Mouse (Mus musculus) thymus, postnatal 14 days (tissue): ENCODE results near the gene Alpk1.

Experiments used
- DNase-seq: peaks from one replicate; pipeline ENCODE4 v3.0.0; 2021

The Alpk1 gene

GRCm38 (mm10) chr3:127743614-127744365 is 36.5 kb downstream of the Alpk1 start:
- no peak for DNase-seq

GRCm38 (mm10) chr3:127741473-127741872 is 38.9 kb downstream of the Alpk1 start:
- peak; percentile 8 for DNase-seq

- DNase-seq = no peak
Observed at GRCm38 (mm10) chr3:127737876-127738275, 42.5 kb downstream of the Alpk1 start.

GRCm38 (mm10) chr3:127735395-127735794 is 44.9 kb downstream of the Alpk1 start:
- no peak for DNase-seq

GRCm38 (mm10) chr3:127729513-127730137 is 50.7 kb downstream of the Alpk1 start:
- DNase-seq = no peak

GRCm38 (mm10) chr3:127728851-127729512 is 51.3 kb downstream of the Alpk1 start:
- DNase-seq = no peak

- no peak for DNase-seq
Observed at GRCm38 (mm10) chr3:127728046-127728445, 52.3 kb downstream of the Alpk1 start.

- DNase-seq = no peak
Observed at GRCm38 (mm10) chr3:127720948-127721347, 59.4 kb downstream of the Alpk1 start.

GRCm38 (mm10) chr3:127720050-127720449 is 60.3 kb downstream of the Alpk1 start:
- DNase-seq = no peak

- no peak for DNase-seq
Observed at GRCm38 (mm10) chr3:127719601-127720000, 60.7 kb downstream of the Alpk1 start.

- DNase-seq = no peak
Observed at GRCm38 (mm10) chr3:127716759-127717158, 63.6 kb downstream of the Alpk1 start.

GRCm38 (mm10) chr3:127713112-127713511 is 67.2 kb downstream of the Alpk1 start:
- DNase-seq = no peak

- no peak for DNase-seq
Observed at GRCm38 (mm10) chr3:127711536-127711935, 68.8 kb downstream of the Alpk1 start.

GRCm38 (mm10) chr3:127707089-127707485 is 73.2 kb downstream of the Alpk1 start:
- DNase-seq = no peak

- no peak for DNase-seq
Observed at GRCm38 (mm10) chr3:127706445-127707088, 73.8 kb downstream of the Alpk1 start.

GRCm38 (mm10) chr3:127705515-127706444 is 74.5 kb downstream of the Alpk1 start:
- DNase-seq = peak; percentile 31

GRCm38 (mm10) chr3:127705139-127705514 is 75.2 kb downstream of the Alpk1 start:
- DNase-seq = no peak

GRCm38 (mm10) chr3:127701196-127701825 is 79.0 kb downstream of the Alpk1 start:
- no peak for DNase-seq

GRCm38 (mm10) chr3:127698636-127699035 is 81.7 kb downstream of the Alpk1 start:
- DNase-seq = no peak

GRCm38 (mm10) chr3:127696541-127696940 is 83.8 kb downstream of the Alpk1 start:
- DNase-seq = no peak

GRCm38 (mm10) chr3:127694802-127695771 is 85.2 kb downstream of the Alpk1 start:
- DNase-seq = no peak
